Mouse (Mus musculus) effector memory CD4-positive, alpha-beta T cell, adult 5 months (primary cell): ENCODE measurements around the gene Ubqln5. TPM values are rescaled to one million over a fixed set of nuclear protein-coding genes. Genes with fewer than 3 reads are reported as not detected.

Source experiments
- polyA plus RNA-seq: library from polyadenylated mRNA; unstranded; fragments of 100-300 nt; shearing (Covaris generic); gene quantifications from one replicate; pipeline ENCODE4 v1.2.1, GENCODE M21; 2017

Gene Ubqln5
- polyA plus RNA-seq: not detected

GRCm38 (mm10) chr7:104129726-104130125, at the start of gene Ubqln5:
Gene Ubqln5 (minus strand): TSS chr7:104129826.

DNA sequence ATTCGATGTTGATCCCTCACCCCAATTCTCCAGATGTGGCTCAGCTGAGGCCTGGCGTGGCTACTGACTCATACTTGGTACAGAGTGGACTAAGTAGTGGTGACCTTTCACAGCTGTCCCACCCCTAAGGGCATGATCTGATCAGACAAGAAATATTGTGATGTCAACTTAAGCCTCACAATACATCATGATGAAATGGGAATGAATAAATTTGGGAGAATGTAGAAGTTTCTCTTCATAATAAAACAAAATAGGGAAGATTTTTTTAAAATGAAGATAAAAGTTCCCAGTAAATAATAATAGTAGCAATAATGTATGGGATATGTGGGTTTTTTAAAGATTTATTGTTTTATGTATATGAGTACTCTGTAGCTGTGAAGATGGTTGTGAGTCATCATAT, 20.8 kb upstream of the Ubqln5 start, which contains the start of gene Ubqlnl:
Ubqlnl (minus strand) TSS at position 101 of the 400 bp plus-strand sequence.

DNA sequence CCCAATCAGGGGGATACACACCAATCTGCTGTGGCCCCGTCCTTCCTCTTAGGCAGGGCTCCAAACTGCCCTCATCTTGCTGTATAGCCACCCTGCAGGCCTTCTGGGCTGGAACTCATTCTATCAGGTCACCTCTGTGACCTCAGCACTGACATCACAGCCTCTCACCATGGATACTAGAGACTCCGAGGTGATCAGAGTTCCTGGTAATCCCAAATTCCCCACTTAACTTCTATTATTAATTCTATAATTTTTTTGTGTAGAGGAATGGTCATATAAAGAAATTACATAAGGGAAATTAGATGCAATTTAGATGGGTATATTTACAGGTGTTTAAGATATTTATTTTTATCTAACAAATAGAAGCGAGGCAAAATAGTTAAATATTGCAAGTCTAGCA, 13.6 kb upstream of the Ubqln5 start, which contains the start of gene Ubqln3:
Ubqln3 (minus strand) TSS at position 101 of the 400 bp plus-strand sequence.

DNA sequence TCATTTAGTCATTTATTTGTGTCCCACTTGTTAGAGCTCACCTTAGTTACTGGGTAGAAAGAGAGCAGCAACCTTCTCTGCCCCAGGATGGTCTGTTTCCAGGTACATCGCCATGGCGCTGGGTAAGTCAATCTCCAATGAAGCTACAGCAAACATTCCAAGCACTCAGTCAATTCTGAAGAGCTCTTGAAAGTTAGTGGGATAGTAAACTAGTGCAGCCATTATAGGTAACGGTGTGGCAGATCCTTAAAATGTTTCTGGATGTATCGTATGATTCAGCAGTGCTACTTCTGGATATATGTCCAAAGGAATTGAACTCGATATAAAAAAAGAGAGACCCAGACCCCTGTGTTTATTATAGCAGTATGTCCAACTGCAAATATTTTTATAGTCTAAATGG, 7.7 kb upstream of the Ubqln5 start, which contains the start of gene Olfr643:
Olfr643 (minus strand) TSS at position 101 of the 400 bp plus-strand sequence.

GRCm38 (mm10) chr7:104104757-104104972, 25.0 kb downstream of the Ubqln5 start, which contains the start of gene Olfr646:
Gene Olfr646 (plus strand): TSS chr7:104104873.

GRCm38 (mm10) chr7:104085365-104085764, 44.3 kb downstream of the Ubqln5 start, which contains the start of gene Olfr645:
Gene Olfr645 (minus strand): TSS chr7:104085465.

Other genes with a start within 250 kb of the Ubqln5 start
- not detected for gene Olfr66, start 243.6 kb downstream of the Ubqln5 start, polyA plus RNA-seq
- not detected for gene Olfr64, start 235.3 kb downstream of the Ubqln5 start, polyA plus RNA-seq
- not detected for gene Olfr65, start 226.3 kb downstream of the Ubqln5 start, polyA plus RNA-seq
- gene Olfr631, start 201.0 kb downstream of the Ubqln5 start, polyA plus RNA-seq: not detected
- not detected for gene Olfr632, start 195.5 kb downstream of the Ubqln5 start, polyA plus RNA-seq
- gene Olfr633, start 185.4 kb downstream of the Ubqln5 start, polyA plus RNA-seq: not detected
- 0.06 TPM for gene Olfr635, start 158.7 kb downstream of the Ubqln5 start, polyA plus RNA-seq
- not detected for gene Olfr638, start 131.1 kb downstream of the Ubqln5 start, polyA plus RNA-seq
- gene Olfr639, start 112.5 kb downstream of the Ubqln5 start, polyA plus RNA-seq: not detected
- gene Olfr640, start 104.3 kb downstream of the Ubqln5 start, polyA plus RNA-seq: not detected
- gene Olfr641, start 94.4 kb downstream of the Ubqln5 start, polyA plus RNA-seq: not detected
- not detected for gene Olfr642, start 77.2 kb downstream of the Ubqln5 start, polyA plus RNA-seq
- gene 4930516K23Rik, start 68.4 kb downstream of the Ubqln5 start, polyA plus RNA-seq: 0.25 TPM
- not detected for gene Olfr644, start 58.0 kb downstream of the Ubqln5 start, polyA plus RNA-seq
- gene Olfr645, start 44.4 kb downstream of the Ubqln5 start, polyA plus RNA-seq: not detected
- not detected for gene Olfr646, start 25.0 kb downstream of the Ubqln5 start, polyA plus RNA-seq
- not detected for gene Olfr643, start 7.6 kb upstream of the Ubqln5 start, polyA plus RNA-seq
- gene Ubqln3, start 13.5 kb upstream of the Ubqln5 start, polyA plus RNA-seq: not detected
- not detected for gene Ubqlnl, start 20.7 kb upstream of the Ubqln5 start, polyA plus RNA-seq
- gene Olfm5, start 35.0 kb upstream of the Ubqln5 start, polyA plus RNA-seq: not detected
- gene Olfr648, start 53.6 kb upstream of the Ubqln5 start, polyA plus RNA-seq: 0.17 TPM
- not detected for gene Olfr649, start 66.2 kb upstream of the Ubqln5 start, polyA plus RNA-seq
- gene Trim6, start 89.0 kb upstream of the Ubqln5 start, polyA plus RNA-seq: 2.8 TPM
- gene Trim34a, start 114.6 kb upstream of the Ubqln5 start, polyA plus RNA-seq: 27.7 TPM
- gene Trim5, start 158.3 kb upstream of the Ubqln5 start, polyA plus RNA-seq: 17.1 TPM
- gene Trim12a, start 185.6 kb upstream of the Ubqln5 start, polyA plus RNA-seq: 110 TPM
- not detected for gene Trim34b, start 199.6 kb upstream of the Ubqln5 start, polyA plus RNA-seq
- gene Trim12c, start 223.5 kb upstream of the Ubqln5 start, polyA plus RNA-seq: 7.9 TPM
- 0.52 TPM for gene Trim30b, start 240.1 kb upstream of the Ubqln5 start, polyA plus RNA-seq